Mouse (Mus musculus) kidney, postnatal 0 days (tissue): ENCODE measurements around the gene C1qtnf6. TPM values are rescaled to one million over a fixed set of nuclear protein-coding genes. Genes with fewer than 3 reads are reported as not detected.

Source experiments
- ATAC-seq: fragments of 200-750 bp; cut with Nextera tagmentation; replicated peaks from 2 replicates; pipeline ENCODE4 v1.8.0; 2017; ENCODE audit warnings: low read depth, moderate number of reproducible peaks, moderate TSS enrichment, moderate library complexity; ENCODE audit not compliant: low FRiP score
- DNase-seq: peaks from one replicate; pipeline ENCODE4 v3.0.0-alpha.2; 2016; ENCODE audit warnings: low spot score
- H3K27ac ChIP-seq: fragments of 300-500 bp; sonication (generic); 2 replicates; pipeline ENCODE4 v1.5.1; 2014; ENCODE audit warnings: mild to moderate bottlenecking
- H3K27me3 ChIP-seq: fragments of 300-500 bp; sonication (generic); 2 replicates; pipeline ENCODE4 v1.6.1; 2014; ENCODE audit warnings: low read length, mixed read lengths; ENCODE audit not compliant: insufficient read depth
- H3K36me3 ChIP-seq: fragments of 300-500 bp; sonication (generic); 2 replicates; pipeline ENCODE4 v1.6.1; 2014; ENCODE audit warnings: low read length, mixed read lengths; ENCODE audit not compliant: insufficient read depth
- H3K4me1 ChIP-seq: fragments of 300-500 bp; sonication (generic); replicated peaks from 2 replicates; pipeline ENCODE4 v1.6.1; 2014; ENCODE audit warnings: antibody characterized with exemption, low read length, mixed read lengths; ENCODE audit not compliant: insufficient read depth
- H3K4me2 ChIP-seq: fragments of 300-500 bp; sonication (generic); 2 replicates; pipeline ENCODE4 v1.6.1; 2014; ENCODE audit warnings: mild to moderate bottlenecking, low read length, moderate library complexity, mixed read lengths
- H3K4me3 ChIP-seq: fragments of 300-500 bp; sonication (generic); replicated peaks from 2 replicates; pipeline ENCODE4 v1.5.1; 2014; ENCODE audit warnings: low read depth, low read length
- H3K9ac ChIP-seq: fragments of 300-500 bp; sonication (generic); 2 replicates; pipeline ENCODE4 v1.6.1; 2014; ENCODE audit warnings: low read depth, low read length
- H3K9me3 ChIP-seq: fragments of 300-500 bp; sonication (generic); replicated peaks from 2 replicates; pipeline ENCODE4 v1.6.1; 2016; ENCODE audit warnings: low read length, inconsistent platforms, mixed read lengths
- CTCF ChIP-seq: IDR thresholded peaks from 2 replicates; pipeline ENCODE4 v1.5.1; 2016; ENCODE audit warnings: antibody characterized with exemption, low read depth, mild to moderate bottlenecking, moderate library complexity
- WGBS: fragments of 180-500 bp; shearing (Covaris S2); extraction: QIAGEN DNeasy Blood & Tissue Kit; methylation state at CpG from one replicate; pipeline ENCODE4 v1.1.7; 2014; 5-methylcytosine and 5-hydroxymethylcytosine counted together
- polyA plus RNA-seq: library from polyadenylated mRNA; unstranded; fragments of >200 nt; fragmentation: Nextera tagmentation; extraction: Ambion mirVana; gene quantifications from 2 replicates; pipeline ENCODE4 v1.2.1, GENCODE M21; 2015

C1qtnf6 gene
- polyA plus RNA-seq, 1 experiment from 2014 or later, result 28.4 TPM

GRCm38 (mm10) chr15:78479470-78479869 lies 51.7 kb downstream of the C1qtnf6 start:
- ATAC-seq (no peak), DNase-seq (no peak)
- TF ChIP-seq CTCF, result no peak
- 80% methylated on average over 5 of the region's 5 CpGs for WGBS
- no peaks in the 10 kb centered on the region for H3K9me3 ChIP-seq
- no peak overlapping the region for H3K9ac ChIP-seq
- H3K27me3 ChIP-seq, result no peaks in the 10 kb centered on the region
- H3K4me1 ChIP-seq, result no peaks in the 10 kb centered on the region
- no peak overlapping the region for H3K27ac ChIP-seq
- no peak overlapping the region for H3K4me2 ChIP-seq
- H3K4me3 ChIP-seq, result no peak overlapping the region
- no peaks in the 10 kb centered on the region for H3K36me3 ChIP-seq

GRCm38 (mm10) chr15:78478073-78478472 lies 53.1 kb downstream of the C1qtnf6 start:
- H3K27ac ChIP-seq, result no peak overlapping the region
- WGBS, result 90% methylated on average over 4 of the region's 4 CpGs
- TF ChIP-seq CTCF, result no peak
- H3K36me3 ChIP-seq, result no peaks in the 10 kb centered on the region
- H3K9ac ChIP-seq, result no peak overlapping the region
- H3K4me1 ChIP-seq, result no peaks in the 10 kb centered on the region
- H3K9me3 ChIP-seq, result no peaks in the 10 kb centered on the region
- no peak overlapping the region for H3K4me2 ChIP-seq
- H3K27me3 ChIP-seq, result no peaks in the 10 kb centered on the region
- ATAC-seq (no peak), DNase-seq (no peak)
- H3K4me3 ChIP-seq, result no peak overlapping the region

DNA sequence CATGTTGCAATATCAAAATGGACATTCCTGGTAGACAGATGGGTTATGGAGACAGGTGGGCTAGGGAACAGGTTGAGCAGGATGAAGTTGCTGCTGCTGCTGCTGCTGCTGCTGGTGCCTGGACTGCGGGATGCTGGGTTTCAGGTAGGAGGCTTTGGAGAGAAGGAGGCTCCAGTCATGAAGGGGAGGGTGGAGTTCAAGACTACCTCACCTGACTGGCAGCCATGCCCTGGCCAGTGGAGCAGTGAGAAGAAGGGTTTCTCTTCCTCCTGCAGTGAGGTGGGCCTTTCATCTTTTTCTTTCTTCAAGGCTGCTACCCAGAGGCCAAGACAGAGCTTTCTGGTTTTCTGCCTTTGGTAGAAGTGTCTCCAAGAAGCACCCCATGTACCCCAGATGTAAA lies 54.3 kb downstream of the C1qtnf6 start:
- Histone ChIP-seq H3K4me3 (no peak overlapping the region), H3K4me1 (0 out of 2 replicates have a peak, but pooled peaks cover under 1% of the 10 kb centered on the region), H3K36me3 (no peaks in the 10 kb centered on the region), H3K9me3 (no peaks in the 10 kb centered on the region), H3K27me3 (no peaks in the 10 kb centered on the region), H3K9ac (no peak overlapping the region), H3K27ac (no peak overlapping the region), H3K4me2 (no peak overlapping the region)
- 86% methylated on average over 1 of the region's 1 CpGs for WGBS
- no peak for TF ChIP-seq CTCF
- no peak for ATAC-seq
- no peak for DNase-seq

DNA sequence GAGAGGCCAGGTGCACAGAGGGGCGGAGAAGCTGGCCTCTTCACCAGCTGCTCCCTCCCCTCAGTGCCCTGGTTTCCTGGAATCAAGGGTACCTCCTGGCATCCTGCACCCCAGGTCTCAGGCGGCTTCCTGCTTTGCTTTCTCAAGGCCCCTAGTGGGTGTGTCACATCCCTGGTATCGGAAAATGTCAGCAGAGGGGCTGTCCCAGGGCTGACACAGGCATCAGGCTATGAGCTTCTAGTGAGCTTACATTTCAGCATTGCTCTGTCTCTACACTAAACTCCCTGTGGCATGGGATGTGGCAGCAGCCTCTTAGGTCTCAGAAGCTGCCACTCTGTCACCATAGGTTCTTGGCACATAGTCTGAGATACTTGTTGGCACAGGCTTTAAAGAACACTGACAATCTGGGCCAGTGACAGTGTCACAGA lies 55.6 kb downstream of the C1qtnf6 start:
- no peak for DNase-seq
- WGBS, result 57% methylated on average over 3 of the region's 3 CpGs
- H3K9me3 ChIP-seq, result no peaks in the 10 kb centered on the region
- no peak for ATAC-seq
- 0 out of 2 replicates have a peak, but pooled peaks cover 3% of the 10 kb centered on the region for H3K4me1 ChIP-seq
- H3K4me2 ChIP-seq, result no peak overlapping the region
- no peak overlapping the region for H3K27ac ChIP-seq
- H3K9ac ChIP-seq, result no peak overlapping the region
- no peak overlapping the region for H3K4me3 ChIP-seq
- no peak for TF ChIP-seq CTCF
- no peaks in the 10 kb centered on the region for H3K27me3 ChIP-seq
- no peaks in the 10 kb centered on the region for H3K36me3 ChIP-seq

DNA sequence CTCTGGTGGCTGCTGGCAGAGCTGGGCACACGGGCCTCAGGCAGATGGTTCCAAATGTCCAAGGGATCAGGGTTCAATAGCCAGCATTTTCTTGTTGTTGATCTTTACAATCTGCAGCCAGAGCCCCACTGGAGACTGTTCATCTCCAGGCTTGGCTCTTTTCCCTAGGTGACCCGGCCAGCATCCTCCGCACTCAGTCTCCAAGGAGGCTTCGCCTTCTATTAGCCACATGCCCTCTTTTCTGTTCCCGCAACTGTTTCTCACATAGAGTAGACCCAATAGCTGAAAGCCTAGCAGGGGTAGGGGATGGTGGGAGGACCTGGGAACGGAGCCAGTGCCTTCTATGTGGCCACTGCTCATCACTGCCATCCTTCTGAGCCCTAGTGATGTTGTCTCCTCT lies 57.8 kb downstream of the C1qtnf6 start:
- WGBS, result 85% methylated on average over 6 of the region's 6 CpGs
- no peak for TF ChIP-seq CTCF
- no peak for ATAC-seq
- Histone ChIP-seq H3K4me2 (no peak overlapping the region), H3K9ac (no peak overlapping the region), H3K9me3 (no peaks in the 10 kb centered on the region), H3K4me3 (no peak overlapping the region), H3K36me3 (no peaks in the 10 kb centered on the region), H3K27me3 (no peaks in the 10 kb centered on the region), H3K27ac (no peak overlapping the region), H3K4me1 (0 out of 2 replicates have a peak, but pooled peaks cover 3% of the 10 kb centered on the region)
- DNase-seq, result no peak

Other genes starting within 250 kb of the C1qtnf6 start
- 0.20 and 0.39 TPM in 2 replicates for gene Csf2rb2, start 225.7 kb downstream of the C1qtnf6 start, polyA plus RNA-seq
- gene Csf2rb, start 205.7 kb downstream of the C1qtnf6 start, polyA plus RNA-seq, result 1.1 and 1.8 TPM in 2 replicates
- not detected in 2 replicates for gene Tex33, start 135.5 kb downstream of the C1qtnf6 start, polyA plus RNA-seq
- gene Tst, start 125.5 kb downstream of the C1qtnf6 start, polyA plus RNA-seq, result 128 and 131 TPM in 2 replicates
- 3.0 and 4.6 TPM in 2 replicates for gene Mpst, start 125.0 kb downstream of the C1qtnf6 start, polyA plus RNA-seq
- gene Kctd17, start 102.9 kb downstream of the C1qtnf6 start, polyA plus RNA-seq, result 44.8 and 47.8 TPM in 2 replicates
- gene Tmprss6, start 62.8 kb downstream of the C1qtnf6 start, polyA plus RNA-seq, result 0.10 and 0.24 TPM in 2 replicates
- 0.55 and 1.1 TPM in 2 replicates for gene Il2rb, start 36.1 kb downstream of the C1qtnf6 start, polyA plus RNA-seq
- gene Sstr3, start 13.3 kb upstream of the C1qtnf6 start, polyA plus RNA-seq, result 0.17 and 0.28 TPM in 2 replicates
- 7.0 and 8.8 TPM in 2 replicates for gene Rac2, start 41.4 kb upstream of the C1qtnf6 start, polyA plus RNA-seq
- 5.4 and 6.2 TPM in 2 replicates for gene Cyth4, start 65.6 kb upstream of the C1qtnf6 start, polyA plus RNA-seq
- 0.10 and 0.13 TPM in 2 replicates for gene Elfn2, start 187.4 kb upstream of the C1qtnf6 start, polyA plus RNA-seq
- gene Mfng, start 242.1 kb upstream of the C1qtnf6 start, polyA plus RNA-seq, result 18.8 and 18.9 TPM in 2 replicates